Mouse (Mus musculus): ENCODE results near the gene Mmp8. TPM values are rescaled to one million over a fixed set of nuclear protein-coding genes. Genes with fewer than 3 reads are reported as not detected.

Mmp8 gene
- total RNA-seq (2014; fragmentation: Nextera tagmentation) (0.35 TPM in 1 of 2 replicates, not detected in the other), total RNA-seq (2017) (3.4 TPM in 1 of 2 replicates, not detected in the other)

DNA sequence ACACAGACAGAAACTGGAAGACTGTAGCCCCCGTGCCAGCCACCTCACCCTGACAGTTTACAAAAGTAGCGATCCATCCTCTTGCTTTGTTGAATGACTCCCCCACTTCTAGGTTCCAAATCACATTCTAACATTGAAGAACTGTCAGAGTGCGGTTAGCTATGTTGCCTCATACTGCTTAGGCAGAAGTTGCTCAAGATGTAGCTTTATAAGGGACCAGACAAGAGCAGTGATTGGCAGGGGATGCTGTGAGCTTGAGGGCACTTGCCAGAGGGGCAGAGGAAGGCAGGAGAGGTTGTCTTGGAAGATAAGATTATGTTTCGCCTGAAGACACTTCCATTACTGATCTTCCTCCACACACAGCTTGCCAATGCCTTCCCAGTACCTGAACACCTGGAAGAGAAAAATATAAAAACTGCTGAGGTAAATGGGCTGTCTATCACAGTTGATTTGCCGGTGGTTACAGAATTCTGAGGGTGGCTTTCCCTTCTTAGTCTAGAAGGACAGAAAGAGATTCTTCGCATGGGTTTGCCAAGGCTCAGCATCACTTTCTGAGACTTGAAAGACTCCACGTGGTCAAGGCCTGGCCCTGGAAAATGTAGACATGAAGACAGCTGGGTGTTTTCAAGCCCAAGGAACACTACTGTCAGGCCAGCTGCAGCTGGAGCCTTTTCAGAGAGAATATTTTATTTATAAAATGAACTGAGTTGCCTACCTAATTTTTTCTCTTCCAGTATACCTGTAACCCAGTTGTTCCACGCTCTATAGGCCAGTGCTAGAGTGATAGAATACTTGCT is at the start of gene Mmp8:
Gene Mmp8, plus strand, starts transcription at position 236 of the 797 bp plus-strand sequence.
- ATAC-seq (replicated peaks; ENCODE audit: low FRiP score, low TSS enrichment, poor library complexity, severe bottlenecking): no peak

DNA sequence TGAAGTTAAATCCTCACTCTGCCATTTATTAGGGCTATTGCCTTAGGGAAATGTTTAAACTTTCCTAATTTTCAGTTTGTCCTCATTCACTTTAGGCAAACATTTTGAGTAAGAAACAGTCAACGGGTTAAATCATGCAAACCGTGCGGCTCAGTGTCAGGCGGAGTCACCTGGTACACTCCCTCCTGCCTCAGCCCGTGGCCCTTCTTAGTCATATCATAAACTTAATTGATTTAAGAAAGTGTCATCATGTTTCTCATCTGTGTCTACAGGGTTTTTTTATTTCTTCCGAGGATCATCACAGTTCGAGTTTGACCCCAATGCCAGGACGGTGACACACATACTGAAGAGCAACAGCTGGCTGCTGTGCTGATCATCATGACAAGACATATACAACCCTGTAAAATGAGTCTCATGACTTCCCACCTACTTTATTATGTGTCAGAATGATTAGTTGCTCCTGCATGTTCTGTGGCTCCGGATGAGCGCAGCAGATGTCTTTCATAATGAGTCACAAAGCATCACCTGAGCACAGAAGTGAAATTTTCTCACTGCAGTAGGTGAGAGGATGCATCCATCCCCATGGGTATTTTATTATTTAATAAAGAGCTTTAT is 48.5 kb upstream of the Mmp8 start:
- no peak for ATAC-seq (replicated peaks; ENCODE audit: low FRiP score, low TSS enrichment, poor library complexity, severe bottlenecking)

GRCm38 (mm10) chr9:7517944-7518571 is 40.2 kb upstream of the Mmp8 start:
- no peak for ATAC-seq (replicated peaks; ENCODE audit: low FRiP score, low TSS enrichment, poor library complexity, severe bottlenecking)

- ATAC-seq (replicated peaks; ENCODE audit: low FRiP score, low TSS enrichment, poor library complexity, severe bottlenecking): no peak
These were observed 31.9 kb upstream of the Mmp8 start for GRCm38 (mm10) chr9:7526255-7526940.

DNA sequence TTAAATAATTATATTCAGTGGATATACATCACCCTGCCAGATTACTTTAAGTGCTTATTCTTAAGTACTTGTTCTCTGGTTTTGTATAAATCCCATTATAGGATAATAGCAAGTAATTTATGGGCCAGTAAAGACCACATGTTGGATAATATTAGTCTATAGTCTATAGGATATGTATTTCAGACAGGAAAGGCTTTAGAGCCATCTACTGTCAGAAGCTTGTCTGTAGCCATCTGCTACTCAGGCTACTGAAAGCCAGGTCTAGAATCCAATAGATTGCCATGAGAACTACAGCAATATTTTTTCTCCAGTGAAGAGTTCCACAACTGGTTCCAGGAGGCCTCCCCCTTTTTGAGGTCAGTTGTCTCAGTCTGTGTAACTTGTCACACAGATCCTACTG is 15.5 kb upstream of the Mmp8 start:
- ATAC-seq (replicated peaks; ENCODE audit: low FRiP score, low TSS enrichment, poor library complexity, severe bottlenecking): no peak

- no peak for ATAC-seq (replicated peaks; ENCODE audit: low FRiP score, low TSS enrichment, poor library complexity, severe bottlenecking)
These were observed 13.3 kb upstream of the Mmp8 start for GRCm38 (mm10) chr9:7544923-7545457.

GRCm38 (mm10) chr9:7545471-7545870 is 12.8 kb upstream of the Mmp8 start:
- ATAC-seq (replicated peaks; ENCODE audit: low FRiP score, low TSS enrichment, poor library complexity, severe bottlenecking): no peak

DNA sequence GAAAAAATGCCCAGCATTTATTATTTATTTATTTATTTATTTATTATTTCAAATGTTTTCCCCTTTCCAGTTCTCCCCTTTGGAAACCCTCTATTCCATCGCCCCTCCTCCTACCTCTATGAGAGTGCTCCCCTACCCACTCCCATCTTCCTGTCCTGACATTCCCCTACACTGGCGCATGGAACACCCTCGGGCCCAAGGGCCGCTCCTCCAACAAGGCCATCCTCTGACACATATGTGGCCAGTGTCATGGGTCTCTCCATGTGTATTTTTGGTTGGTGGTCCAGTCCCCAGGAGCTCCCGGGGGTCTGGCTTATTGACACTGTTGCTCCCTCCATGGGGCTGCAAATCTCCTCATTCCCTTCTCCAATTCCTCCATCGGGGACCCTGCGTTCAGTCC is 12.3 kb upstream of the Mmp8 start:
- ATAC-seq (replicated peaks; ENCODE audit: low FRiP score, low TSS enrichment, poor library complexity, severe bottlenecking): no peak

GRCm38 (mm10) chr9:7551943-7552342 is 6.3 kb upstream of the Mmp8 start:
- no peak for ATAC-seq (replicated peaks; ENCODE audit: low FRiP score, low TSS enrichment, poor library complexity, severe bottlenecking)

DNA sequence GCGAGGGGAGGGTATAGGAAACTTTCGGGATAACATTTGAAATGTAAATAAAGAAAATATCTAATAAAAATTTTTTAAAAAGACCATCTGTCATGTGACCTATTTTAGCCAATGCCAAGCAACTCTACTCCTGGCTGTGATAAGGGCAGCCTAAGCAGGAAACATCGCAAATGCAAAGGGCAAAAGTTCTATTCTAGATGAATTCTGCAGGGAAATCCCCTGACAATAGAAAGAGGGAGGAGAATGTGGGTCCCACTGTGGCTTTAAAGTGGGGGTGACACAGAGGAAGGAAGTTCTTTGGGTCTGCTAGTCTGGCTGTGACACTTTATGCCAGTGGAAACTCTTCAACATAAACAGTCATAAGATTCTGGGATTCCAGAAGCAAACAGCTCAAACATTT is 4.7 kb upstream of the Mmp8 start:
- ATAC-seq (replicated peaks; ENCODE audit: low FRiP score, low TSS enrichment, poor library complexity, severe bottlenecking): no peak

DNA sequence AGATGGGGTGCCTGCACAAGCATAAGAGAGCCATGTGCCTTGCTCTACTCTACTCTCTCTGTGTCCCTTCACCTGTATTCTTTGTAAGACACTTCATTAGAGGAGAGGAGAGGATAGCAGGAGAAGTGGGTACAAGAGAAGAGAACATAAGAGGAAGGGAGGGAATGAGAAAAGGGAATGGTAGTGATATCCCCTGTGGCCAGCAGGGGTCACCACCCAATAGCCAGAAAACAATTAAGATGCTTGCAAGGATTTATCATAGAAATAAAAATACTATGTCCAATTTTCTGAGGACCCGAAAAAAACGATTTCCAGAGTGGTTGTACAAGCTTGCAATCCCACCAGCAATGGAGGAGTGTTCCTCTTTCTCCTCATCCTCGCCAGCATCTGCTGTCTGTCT is 3.9 kb upstream of the Mmp8 start:
- peak; percentile 87 for ATAC-seq (replicated peaks; ENCODE audit: low FRiP score, low TSS enrichment, poor library complexity, severe bottlenecking)

DNA sequence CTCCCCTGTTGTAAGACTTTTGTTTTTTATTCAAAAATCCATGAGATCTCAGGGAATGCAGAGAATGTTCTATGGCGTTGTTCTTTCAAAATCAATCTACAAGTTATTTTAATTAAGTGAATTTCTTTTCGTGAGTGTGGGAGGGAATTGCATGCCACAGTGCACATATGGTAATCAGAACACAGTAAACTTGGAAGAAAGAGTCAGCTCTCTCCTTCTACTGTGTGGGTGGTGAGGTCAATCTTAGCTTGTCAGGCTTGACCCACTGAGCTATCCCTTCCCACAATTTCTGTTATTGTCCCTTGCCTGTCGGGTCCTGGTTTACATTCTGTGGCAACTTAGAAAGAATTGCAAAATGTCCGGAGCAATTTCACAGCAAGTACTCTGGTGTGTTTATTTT is 1.8 kb downstream of the Mmp8 start:
- ATAC-seq (replicated peaks; ENCODE audit: low FRiP score, low TSS enrichment, poor library complexity, severe bottlenecking): no peak

DNA sequence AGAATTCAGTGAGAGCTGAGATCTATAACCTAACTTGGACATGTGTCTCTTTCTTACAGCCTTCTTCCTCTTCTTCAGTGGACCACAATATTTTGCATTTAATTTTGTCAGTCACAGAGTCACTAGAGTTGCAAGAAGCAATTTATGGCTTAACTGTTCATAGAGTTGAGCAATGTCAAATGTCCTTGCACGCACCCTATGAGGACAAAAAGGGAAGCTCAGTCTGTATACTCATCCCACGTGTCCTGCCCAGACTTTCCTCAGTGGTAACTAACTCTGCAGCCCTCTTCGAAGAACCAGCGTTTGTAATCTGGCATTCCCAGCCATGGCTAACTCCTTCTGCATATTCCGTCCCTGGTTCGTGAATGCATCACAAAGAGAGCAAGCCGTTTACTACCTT is 9.1 kb downstream of the Mmp8 start:
- no peak for ATAC-seq (replicated peaks; ENCODE audit: low FRiP score, low TSS enrichment, poor library complexity, severe bottlenecking)

DNA sequence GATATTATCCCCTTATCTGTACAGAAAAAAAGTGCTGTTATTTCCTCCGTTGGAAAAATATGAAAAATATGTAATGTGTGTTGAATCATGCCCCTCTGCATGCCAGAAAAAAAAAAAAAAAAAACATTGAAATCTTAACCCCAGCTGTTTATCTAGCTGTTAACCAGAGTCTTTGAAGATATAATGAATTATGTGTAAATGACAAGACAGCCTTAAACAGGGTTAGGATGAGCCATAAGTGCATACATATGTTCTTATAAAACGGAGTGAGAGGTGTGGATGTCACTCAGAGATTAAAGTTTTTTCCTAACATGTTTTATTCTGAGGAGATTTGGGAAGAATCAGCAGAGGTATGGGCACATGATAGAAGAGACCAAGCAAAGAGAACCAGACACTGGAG is 9.7 kb downstream of the Mmp8 start:
- no peak for ATAC-seq (replicated peaks; ENCODE audit: low FRiP score, low TSS enrichment, poor library complexity, severe bottlenecking)

DNA sequence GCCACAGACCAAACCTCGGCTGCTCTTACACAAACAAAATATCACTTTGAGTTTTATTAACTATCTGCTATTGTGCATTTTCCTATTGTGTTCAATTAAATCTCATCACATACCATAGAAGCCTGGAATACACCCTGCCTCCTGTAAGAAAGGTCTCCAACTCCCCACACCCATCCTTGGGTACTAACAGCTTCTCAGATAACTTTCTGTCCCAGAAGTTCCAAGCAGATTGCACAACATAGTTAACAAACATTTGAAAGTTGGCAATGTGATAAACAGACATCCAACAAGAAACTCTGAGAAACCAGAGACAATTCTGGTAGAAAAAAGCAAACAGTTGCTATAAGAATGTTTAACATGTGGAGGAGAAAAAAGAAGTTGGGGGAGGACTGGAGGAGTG is 12.2 kb downstream of the Mmp8 start:
- ATAC-seq (replicated peaks; ENCODE audit: low FRiP score, low TSS enrichment, poor library complexity, severe bottlenecking): peak; percentile 48

DNA sequence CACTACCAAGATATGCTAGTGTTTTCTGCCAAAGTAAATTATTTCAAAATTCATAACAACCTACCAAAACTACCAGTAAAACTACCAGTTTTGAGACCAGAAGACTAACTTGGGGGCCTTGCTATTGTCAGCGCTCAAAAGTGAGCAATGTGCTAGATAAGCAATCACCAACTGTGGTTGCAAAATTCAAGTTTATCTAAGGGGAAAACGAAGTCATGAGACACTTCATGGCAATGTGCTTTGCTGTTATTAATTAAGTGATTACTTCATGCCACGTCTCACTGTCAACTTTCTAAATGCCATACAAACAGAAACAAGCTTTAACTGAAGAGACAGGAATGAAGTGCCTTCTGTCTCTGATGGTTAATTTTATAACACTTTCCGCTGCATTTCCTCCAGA is 12.9 kb downstream of the Mmp8 start, which contains the start of gene Mmp27:
Gene Mmp27, plus strand, starts transcription at position 235 of the 400 bp plus-strand sequence.
- peak; percentile 74 for ATAC-seq (replicated peaks; ENCODE audit: low FRiP score, low TSS enrichment, poor library complexity, severe bottlenecking)

- peak; percentile 83 for ATAC-seq (replicated peaks; ENCODE audit: low FRiP score, low TSS enrichment, poor library complexity, severe bottlenecking)
These were observed 13.9 kb downstream of the Mmp8 start for GRCm38 (mm10) chr9:7572188-7572587.

- no peak for ATAC-seq (replicated peaks; ENCODE audit: low FRiP score, low TSS enrichment, poor library complexity, severe bottlenecking)
These were observed 14.5 kb downstream of the Mmp8 start for GRCm38 (mm10) chr9:7572663-7573308.

- ATAC-seq (replicated peaks; ENCODE audit: low FRiP score, low TSS enrichment, poor library complexity, severe bottlenecking): no peak
These were observed 17.3 kb downstream of the Mmp8 start for GRCm38 (mm10) chr9:7575526-7575925.

Data from megakaryocyte-erythroid progenitor cell, adult 5-6 weeks (primary cell).